Mouse (Mus musculus): Measurements from ENCODE around the gene Psmb2. TPM values are rescaled to one million over a fixed set of nuclear protein-coding genes. Genes with fewer than 3 reads are reported as not detected.

Psmb2 gene
- polyA plus RNA-seq, 1 experiment from 2014 or later, result 342 TPM

DNA sequence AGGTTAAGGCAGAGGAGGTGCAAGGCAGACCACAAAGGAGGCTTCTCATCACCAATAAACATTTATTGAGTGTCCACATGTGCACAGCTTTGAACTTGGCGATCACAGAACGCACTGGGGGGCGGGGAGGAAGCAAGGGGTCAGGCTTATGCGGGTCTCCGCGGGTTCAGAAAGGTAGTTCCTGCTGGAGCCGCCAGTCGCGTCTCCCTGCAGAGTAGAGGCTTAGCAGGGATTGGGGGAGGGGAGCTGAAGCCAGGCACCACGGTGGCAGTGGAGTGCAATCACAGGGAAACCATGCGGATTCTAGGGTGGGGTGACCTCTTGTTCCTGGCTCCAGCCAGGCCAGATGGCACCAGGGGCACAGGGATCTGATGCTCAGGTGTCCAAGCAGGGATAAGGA, 66.3 kb downstream of the Psmb2 start:
- Histone ChIP-seq H3K36me3 (ENCODE audit: insufficient read depth, low read length) (peaks cover 7% of the 10 kb centered on the region; the same call in 1 of the 2 replicates), H3K9ac (replicated peaks; ENCODE audit: low read depth) (no peak overlapping the region), H3K27me3 (replicated peaks; ENCODE audit: insufficient read depth, low read length) (no peaks in the 10 kb centered on the region), H3K27ac (ENCODE audit: low read length) (no peak overlapping the region), H3K4me2 (replicated peaks; ENCODE audit: low read depth, low read length) (no peak overlapping the region), H3K9me3 (ENCODE audit: low read length) (no peaks in the 10 kb centered on the region), H3K4me3 (ENCODE audit: low read depth, low read length) (no peak overlapping the region), H3K4me1 (ENCODE audit: insufficient read depth, low read depth, low read length) (no peaks in the 10 kb centered on the region)
- DNase-seq (ENCODE audit: low spot score) (no peak), ATAC-seq (no peak)
- 26% methylated on average over 11 of the region's 11 CpGs for WGBS
- TF ChIP-seq CTCF (IDR thresholded peaks at IDR 0.05), result no peak
- no peak for TF ChIP-seq EP300 (IDR thresholded peaks at IDR 0.05)

- Histone ChIP-seq H3K27me3 (replicated peaks; ENCODE audit: insufficient read depth, low read length) (no peaks in the 10 kb centered on the region), H3K9me3 (ENCODE audit: low read length) (no peaks in the 10 kb centered on the region), H3K4me2 (replicated peaks; ENCODE audit: low read depth, low read length) (no peak overlapping the region), H3K9ac (replicated peaks; ENCODE audit: low read depth) (no peak overlapping the region), H3K4me1 (ENCODE audit: insufficient read depth, low read depth, low read length) (no peaks in the 10 kb centered on the region), H3K4me3 (ENCODE audit: low read depth, low read length) (no peak overlapping the region), H3K27ac (ENCODE audit: low read length) (no peak overlapping the region), H3K36me3 (ENCODE audit: insufficient read depth, low read length) (peaks cover 11% of the 10 kb centered on the region; the same call in 1 of the 2 replicates)
- ATAC-seq, result no peak
- DNase-seq (ENCODE audit: low spot score), result no peak
- no peak for TF ChIP-seq CTCF (IDR thresholded peaks at IDR 0.05)
- no peak for TF ChIP-seq EP300 (IDR thresholded peaks at IDR 0.05)
- WGBS, result 94% methylated on average over 14 of the region's 14 CpGs
These were observed 67.4 kb downstream of the Psmb2 start for GRCm38 (mm10) chr4:126744831-126745230.

GRCm38 (mm10) chr4:126745506-126746193, 68.2 kb downstream of the Psmb2 start:
- H3K4me2 ChIP-seq (replicated peaks; ENCODE audit: low read depth, low read length), result no peak overlapping the region
- no peak overlapping the region for H3K27ac ChIP-seq (ENCODE audit: low read length)
- H3K27me3 ChIP-seq (replicated peaks; ENCODE audit: insufficient read depth, low read length), result no peaks in the 10 kb centered on the region
- no peak overlapping the region for H3K4me3 ChIP-seq (ENCODE audit: low read depth, low read length)
- H3K9me3 ChIP-seq (ENCODE audit: low read length), result no peaks in the 10 kb centered on the region
- 48% methylated on average over 13 of the region's 13 CpGs for WGBS
- peaks cover 11% of the 10 kb centered on the region; the same call in 1 of the 2 replicates for H3K36me3 ChIP-seq (ENCODE audit: insufficient read depth, low read length)
- TF ChIP-seq EP300 (IDR thresholded peaks at IDR 0.05), result no peak
- peak; percentile 70 for TF ChIP-seq CTCF (IDR thresholded peaks at IDR 0.05)
- no peaks in the 10 kb centered on the region for H3K4me1 ChIP-seq (ENCODE audit: insufficient read depth, low read depth, low read length)
- ATAC-seq (no peak), DNase-seq (ENCODE audit: low spot score) (peak; percentile 50)
- no peak overlapping the region for H3K9ac ChIP-seq (replicated peaks; ENCODE audit: low read depth)

DNA sequence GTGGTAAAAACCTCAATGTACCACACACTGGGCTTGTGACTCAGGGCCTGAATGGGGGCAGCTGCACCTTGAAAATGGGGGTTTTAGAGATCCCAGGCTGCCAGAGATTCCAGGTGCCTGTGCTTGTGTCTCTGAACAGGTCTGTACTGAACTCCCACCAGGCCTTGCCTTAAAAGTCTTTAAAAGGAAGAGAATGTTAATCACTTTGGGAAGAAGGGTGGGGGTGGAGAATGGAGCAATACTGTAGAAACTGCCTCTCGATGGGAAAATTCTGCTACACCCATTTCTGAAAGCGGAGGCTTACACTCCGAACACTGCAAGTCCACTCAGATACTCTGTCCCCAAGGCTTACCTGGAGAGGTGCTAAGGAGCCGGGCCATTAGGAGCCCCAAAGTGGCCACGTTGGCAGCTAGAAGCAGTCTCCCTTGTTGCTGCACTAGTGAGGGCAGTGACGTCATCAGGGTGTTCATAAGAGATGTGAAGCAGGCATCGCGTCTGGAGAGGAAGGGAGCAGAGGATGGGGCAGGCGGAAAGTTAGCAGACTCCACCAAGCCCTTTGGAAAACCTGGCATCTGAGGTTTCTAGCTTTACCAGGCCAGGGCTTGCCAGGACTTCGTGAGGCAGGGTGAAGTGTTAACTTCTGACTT, 68.9 kb downstream of the Psmb2 start:
- Histone ChIP-seq H3K9me3 (ENCODE audit: low read length) (no peaks in the 10 kb centered on the region), H3K36me3 (ENCODE audit: insufficient read depth, low read length) (peaks cover 11% of the 10 kb centered on the region; the same call in 1 of the 2 replicates), H3K4me1 (ENCODE audit: insufficient read depth, low read depth, low read length) (no peaks in the 10 kb centered on the region), H3K9ac (replicated peaks; ENCODE audit: low read depth) (no peak overlapping the region), H3K27ac (ENCODE audit: low read length) (no peak overlapping the region), H3K27me3 (replicated peaks; ENCODE audit: insufficient read depth, low read length) (no peaks in the 10 kb centered on the region), H3K4me2 (replicated peaks; ENCODE audit: low read depth, low read length) (no peak overlapping the region), H3K4me3 (ENCODE audit: low read depth, low read length) (no peak overlapping the region)
- ATAC-seq (no peak), DNase-seq (ENCODE audit: low spot score) (no peak)
- no peak for TF ChIP-seq EP300 (IDR thresholded peaks at IDR 0.05)
- TF ChIP-seq CTCF (IDR thresholded peaks at IDR 0.05), result no peak
- 72% methylated on average over 10 of the region's 10 CpGs for WGBS

DNA sequence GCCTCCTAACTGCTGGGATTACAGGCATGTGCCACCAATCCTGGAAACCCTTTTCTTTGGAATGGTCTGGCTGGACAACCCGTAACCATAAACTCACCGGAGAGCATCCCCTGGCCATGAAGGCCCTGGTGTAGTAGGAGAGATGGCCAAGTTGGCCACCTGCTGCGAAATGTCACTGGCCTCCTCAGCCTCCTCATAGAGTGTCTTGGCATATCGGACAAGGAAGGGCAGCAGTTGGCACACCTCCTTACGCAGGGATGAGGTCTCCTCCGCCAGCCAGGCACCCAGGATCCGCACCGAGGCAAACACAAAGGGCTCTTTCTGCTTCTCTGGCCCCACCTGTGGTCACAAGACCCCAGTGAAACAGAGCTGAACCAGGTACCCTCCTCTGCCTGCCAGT, 71.0 kb downstream of the Psmb2 start:
- 94% methylated on average over 8 of the region's 8 CpGs for WGBS
- TF ChIP-seq EP300 (IDR thresholded peaks at IDR 0.05) (no peak), CTCF (IDR thresholded peaks at IDR 0.05) (no peak)
- H3K4me3 ChIP-seq (ENCODE audit: low read depth, low read length), result no peak overlapping the region
- H3K27ac ChIP-seq (ENCODE audit: low read length), result no peak overlapping the region
- no peak overlapping the region for H3K9ac ChIP-seq (replicated peaks; ENCODE audit: low read depth)
- peaks cover 11% of the 10 kb centered on the region; the same call in 1 of the 2 replicates for H3K36me3 ChIP-seq (ENCODE audit: insufficient read depth, low read length)
- DNase-seq (ENCODE audit: low spot score) (no peak), ATAC-seq (no peak)
- no peaks in the 10 kb centered on the region for H3K27me3 ChIP-seq (replicated peaks; ENCODE audit: insufficient read depth, low read length)
- no peak overlapping the region for H3K4me2 ChIP-seq (replicated peaks; ENCODE audit: low read depth, low read length)
- H3K9me3 ChIP-seq (ENCODE audit: low read length), result no peaks in the 10 kb centered on the region
- peaks cover 10% of the 10 kb centered on the region; the same call in 1 of the 2 replicates for H3K4me1 ChIP-seq (ENCODE audit: insufficient read depth, low read depth, low read length)

- no peak overlapping the region for H3K27ac ChIP-seq (ENCODE audit: low read length)
- H3K9me3 ChIP-seq (ENCODE audit: low read length), result no peaks in the 10 kb centered on the region
- ATAC-seq, result no peak
- no peak for TF ChIP-seq CTCF (IDR thresholded peaks at IDR 0.05)
- no peak for TF ChIP-seq EP300 (IDR thresholded peaks at IDR 0.05)
- H3K36me3 ChIP-seq (ENCODE audit: insufficient read depth, low read length), result peaks cover 11% of the 10 kb centered on the region; the same call in 1 of the 2 replicates
- H3K4me2 ChIP-seq (replicated peaks; ENCODE audit: low read depth, low read length), result no peak overlapping the region
- H3K9ac ChIP-seq (replicated peaks; ENCODE audit: low read depth), result no peak overlapping the region
- WGBS, result 83% methylated on average over 11 of the region's 11 CpGs
- H3K27me3 ChIP-seq (replicated peaks; ENCODE audit: insufficient read depth, low read length), result no peaks in the 10 kb centered on the region
- no peak for DNase-seq (ENCODE audit: low spot score)
- H3K4me1 ChIP-seq (ENCODE audit: insufficient read depth, low read depth, low read length), result peaks cover 10% of the 10 kb centered on the region; the same call in 1 of the 2 replicates
- no peak overlapping the region for H3K4me3 ChIP-seq (ENCODE audit: low read depth, low read length)
These were observed 72.1 kb downstream of the Psmb2 start for GRCm38 (mm10) chr4:126749553-126749952.
